Mouse (Mus musculus): ENCODE measurements around the gene Gm11009. TPM values are rescaled to one million over a fixed set of nuclear protein-coding genes. Genes with fewer than 3 reads are reported as not detected.
"Not testable (repeated sequence)": the region's sequence is repeated elsewhere in the genome, so short reads cannot be mapped to it uniquely, and the experiment has no call there.

Gm11009 gene
- polyA plus RNA-seq (2012; ENCODE audit: insufficient read depth, insufficient read length, missing spikeins): not detected in 2 replicates

GRCm38 (mm10) chr2:176319394-176319793 lies at the start of gene Gm11009:
TSS of gene Gm11009 (minus strand) at chr2:176319494.
- not testable (repeated sequence) for H3K4me1 ChIP-seq (ENCODE audit: control insufficient read depth, insufficient read depth, low read length); H3K27ac ChIP-seq (ENCODE audit: insufficient read depth, low read depth, low read length); H3K4me3 ChIP-seq (ENCODE audit: insufficient read depth, low read length)

Other genes starting within 250 kb of the Gm11009 start
- gene Gm2004, start 169.7 kb downstream of the Gm11009 start, polyA plus RNA-seq (2012; ENCODE audit: insufficient read depth, insufficient read length, missing spikeins): 2.7 TPM in 1 of 2 replicates, not detected in the other
- gene 2210418O10Rik, start 92.9 kb downstream of the Gm11009 start, polyA plus RNA-seq (2012; ENCODE audit: insufficient read depth, insufficient read length, missing spikeins): 2.2 TPM in 1 of 2 replicates, not detected in the other
- gene Gm14435, start 104.1 kb upstream of the Gm11009 start, polyA plus RNA-seq (2012; ENCODE audit: insufficient read depth, insufficient read length, missing spikeins): 11.5 and 13.0 TPM in 2 replicates
- 11.2 and 12.9 TPM in 2 replicates for gene Gm14434, start 167.3 kb upstream of the Gm11009 start, polyA plus RNA-seq (2012; ENCODE audit: insufficient read depth, insufficient read length, missing spikeins)
- not detected in 2 replicates for gene Zfp967, start 201.6 kb upstream of the Gm11009 start, polyA plus RNA-seq (2012; ENCODE audit: insufficient read depth, insufficient read length, missing spikeins)